Mouse (Mus musculus): Measurements from ENCODE around the gene Snx27. TPM values are rescaled to one million over a fixed set of nuclear protein-coding genes. Genes with fewer than 3 reads are reported as not detected.
A peak's percentile ranks its signal among the peaks of the same experiment; 100 is the strongest.

Gene Snx27
- polyA plus RNA-seq, 1 experiment: 13.9 TPM

DNA sequence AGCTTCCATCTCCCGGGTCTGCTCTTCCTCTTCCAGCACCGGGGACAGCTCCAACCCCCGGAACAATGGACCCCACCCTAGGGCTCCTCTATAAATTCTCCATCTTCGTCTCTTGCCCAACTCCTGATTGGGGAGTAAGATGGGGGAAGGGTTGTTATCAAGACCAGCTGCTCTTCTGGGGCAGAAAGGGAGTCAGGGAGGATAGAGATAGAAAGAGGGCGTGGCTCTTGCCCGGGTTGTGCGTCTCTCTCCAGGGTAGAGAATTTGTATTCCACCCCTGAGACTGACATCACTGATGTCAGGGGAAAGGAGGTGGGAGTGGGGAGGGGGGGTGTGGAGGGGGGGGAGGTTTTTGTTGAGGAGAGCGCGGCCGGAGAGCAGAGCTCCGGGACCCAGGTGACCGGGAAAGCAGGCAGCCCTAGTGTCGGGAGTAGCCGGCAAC, 104.5 kb downstream of the Snx27 start, which contains the start of gene Celf3:
Celf3 (plus strand) TSS at position 315 of the 442 bp plus-strand sequence.
- 7% methylated on average over 14 of the region's 14 CpGs for WGBS
- no peak within 1 kb of the TSS for H3K4me3 ChIP-seq (ENCODE audit: control insufficient read depth, insufficient read depth, low read length)
- H3K27me3 ChIP-seq (ENCODE audit: control insufficient read depth, insufficient read depth, low read length): peaks cover 11% of the 10 kb centered on the region; the same call in 1 of the 2 replicates
- no peak for DNase-seq
- no peaks in the 10 kb centered on the region for H3K36me3 ChIP-seq (ENCODE audit: control insufficient read depth, insufficient read depth, low read length)
- no peak for TF ChIP-seq POLR2A (IDR thresholded peaks at IDR 0.05; ENCODE audit: control insufficient read depth, extremely low read depth, insufficient read depth, low read length, poor library complexity)
- TF ChIP-seq CTCF (IDR thresholded peaks at IDR 0.05; ENCODE audit: borderline replicate concordance, control insufficient read depth, extremely low read depth, insufficient read depth, low read length, poor library complexity): no peak
- H3K27ac ChIP-seq (ENCODE audit: control insufficient read depth, insufficient read depth, low read length): no peak within 1 kb of the TSS
- H3K4me1 ChIP-seq (replicated peaks; ENCODE audit: control insufficient read depth, insufficient read depth, low read length): no peaks in the 10 kb centered on the region

DNA sequence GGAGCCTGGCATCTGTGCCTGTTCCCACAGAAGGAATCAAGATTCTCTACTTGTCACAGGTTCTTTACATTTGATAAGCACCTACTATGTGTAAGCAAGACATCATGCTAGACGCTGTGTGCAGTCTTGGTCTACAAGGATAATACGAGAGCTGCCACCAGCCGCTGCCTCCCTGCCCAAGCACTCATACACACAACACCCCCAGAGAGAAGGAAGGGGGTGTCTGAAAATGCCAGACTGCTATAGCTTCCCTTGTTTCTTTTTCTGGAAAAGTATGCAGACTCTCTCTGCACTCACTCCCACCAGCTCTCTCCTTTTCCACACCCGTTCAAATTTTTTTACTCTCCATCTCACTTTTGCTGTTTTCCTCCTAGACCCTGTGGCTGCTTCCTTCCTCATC, 105.1 kb downstream of the Snx27 start:
- TF ChIP-seq CTCF (IDR thresholded peaks at IDR 0.05; ENCODE audit: borderline replicate concordance, control insufficient read depth, extremely low read depth, insufficient read depth, low read length, poor library complexity) (no peak), POLR2A (IDR thresholded peaks at IDR 0.05; ENCODE audit: control insufficient read depth, extremely low read depth, insufficient read depth, low read length, poor library complexity) (no peak)
- Histone ChIP-seq H3K4me3 (ENCODE audit: control insufficient read depth, insufficient read depth, low read length) (no peak overlapping the region), H3K36me3 (ENCODE audit: control insufficient read depth, insufficient read depth, low read length) (no peaks in the 10 kb centered on the region), H3K27me3 (ENCODE audit: control insufficient read depth, insufficient read depth, low read length) (peaks cover 11% of the 10 kb centered on the region; the same call in 1 of the 2 replicates), H3K27ac (ENCODE audit: control insufficient read depth, insufficient read depth, low read length) (no peak overlapping the region), H3K4me1 (replicated peaks; ENCODE audit: control insufficient read depth, insufficient read depth, low read length) (no peaks in the 10 kb centered on the region)
- 67% methylated on average over 4 of the region's 4 CpGs for WGBS
- no peak for DNase-seq

DNA sequence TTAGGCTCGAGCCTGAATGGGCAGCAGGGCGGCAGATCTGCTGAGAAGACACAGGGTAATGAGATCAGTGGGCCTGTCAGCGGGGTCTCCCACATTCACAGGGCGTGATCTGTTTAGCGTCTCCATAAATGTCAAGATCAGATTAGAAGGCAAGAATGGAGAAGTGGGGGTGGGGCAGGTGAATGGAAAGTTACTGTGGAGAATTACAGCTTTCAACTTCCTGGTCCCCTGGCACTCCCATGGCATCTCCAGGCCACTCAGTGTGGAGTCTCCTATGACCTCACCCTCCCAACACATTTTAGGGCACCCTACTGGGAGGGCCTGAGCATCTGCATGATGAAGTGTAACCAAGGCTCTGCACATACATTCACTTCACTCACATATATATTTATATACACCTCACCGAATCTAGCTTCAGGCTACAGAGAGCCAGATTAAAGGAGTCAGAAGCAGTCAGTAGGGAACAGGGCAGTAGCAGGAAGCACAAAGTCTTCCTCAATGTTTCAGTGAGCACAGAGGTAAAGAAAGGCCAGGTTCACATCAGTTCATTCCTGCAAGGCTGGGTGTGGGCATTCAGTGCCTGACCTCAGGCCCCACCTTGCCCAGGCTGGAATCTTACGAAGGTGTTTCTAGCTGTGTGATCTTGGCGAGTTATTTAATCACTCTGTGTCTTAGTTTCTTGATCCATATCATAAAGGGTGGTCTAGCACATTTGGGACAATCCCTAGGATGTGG, 106.0 kb downstream of the Snx27 start:
- Histone ChIP-seq H3K36me3 (ENCODE audit: control insufficient read depth, insufficient read depth, low read length) (no peaks in the 10 kb centered on the region), H3K4me1 (replicated peaks; ENCODE audit: control insufficient read depth, insufficient read depth, low read length) (no peaks in the 10 kb centered on the region), H3K4me3 (ENCODE audit: control insufficient read depth, insufficient read depth, low read length) (no peak overlapping the region), H3K27me3 (ENCODE audit: control insufficient read depth, insufficient read depth, low read length) (peaks cover 11% of the 10 kb centered on the region; the same call in 1 of the 2 replicates), H3K27ac (ENCODE audit: control insufficient read depth, insufficient read depth, low read length) (no peak overlapping the region)
- 65% methylated on average over 8 of the region's 8 CpGs for WGBS
- no peak for TF ChIP-seq CTCF (IDR thresholded peaks at IDR 0.05; ENCODE audit: borderline replicate concordance, control insufficient read depth, extremely low read depth, insufficient read depth, low read length, poor library complexity)
- TF ChIP-seq POLR2A (IDR thresholded peaks at IDR 0.05; ENCODE audit: control insufficient read depth, extremely low read depth, insufficient read depth, low read length, poor library complexity): no peak
- no peak for DNase-seq

DNA sequence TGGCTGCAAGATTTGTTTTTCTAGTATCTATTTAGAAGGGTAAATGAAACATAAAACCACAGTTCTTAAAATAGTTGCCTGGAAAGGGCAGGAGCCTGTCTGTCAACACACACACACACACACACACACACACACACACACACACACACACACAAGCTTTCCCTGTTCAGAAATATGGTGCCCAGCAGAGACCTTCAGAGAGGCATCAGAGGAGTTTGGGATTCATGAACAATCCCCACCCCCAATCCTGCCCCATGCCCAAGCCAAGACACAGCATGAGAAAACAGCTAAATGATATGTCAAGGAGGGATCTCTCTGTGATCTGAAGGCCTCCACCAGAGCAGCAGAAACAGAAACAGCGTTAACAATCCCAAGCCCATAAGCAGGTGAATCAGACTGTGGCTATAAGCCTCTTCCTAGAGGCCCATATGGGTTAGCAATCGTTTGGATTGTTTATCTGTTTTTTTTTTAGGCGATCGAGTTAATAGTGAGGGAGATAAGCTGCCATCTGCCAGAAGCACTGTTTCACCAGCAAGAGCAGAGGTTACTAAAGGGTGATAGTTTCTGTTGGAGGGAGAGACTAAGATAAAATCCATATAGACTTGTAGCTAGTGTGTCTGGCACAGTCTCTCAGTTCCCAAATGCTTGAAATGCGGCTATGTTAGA, 108.8 kb downstream of the Snx27 start:
- H3K27me3 ChIP-seq (ENCODE audit: control insufficient read depth, insufficient read depth, low read length): peaks cover 5% of the 10 kb centered on the region; the same call in 1 of the 2 replicates

DNA sequence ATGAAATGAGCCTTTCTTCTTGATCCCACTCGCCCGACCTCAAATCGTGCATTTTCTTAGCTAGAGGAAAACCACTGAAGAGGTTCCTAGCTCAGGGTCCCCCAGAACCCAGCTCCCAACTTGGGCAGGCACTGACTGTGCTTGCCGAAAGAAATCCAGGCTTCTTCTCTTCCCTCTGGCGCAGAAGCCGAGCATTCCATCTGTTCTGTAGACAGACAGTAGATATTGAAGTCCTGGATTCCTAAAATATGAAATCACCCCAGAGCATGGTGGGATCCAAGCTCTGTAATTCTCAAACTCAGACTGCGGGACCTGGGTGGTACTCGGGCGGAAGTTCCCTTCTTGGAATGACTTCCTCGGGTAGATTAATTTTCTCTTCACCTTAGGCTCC, 109.4 kb downstream of the Snx27 start:
- H3K4me3 ChIP-seq (ENCODE audit: control insufficient read depth, insufficient read depth, low read length): no peak overlapping the region
- no peak for DNase-seq
- H3K36me3 ChIP-seq (ENCODE audit: control insufficient read depth, insufficient read depth, low read length): no peaks in the 10 kb centered on the region
- WGBS: 72% methylated on average over 10 of the region's 10 CpGs
- TF ChIP-seq CTCF (IDR thresholded peaks at IDR 0.05; ENCODE audit: borderline replicate concordance, control insufficient read depth, extremely low read depth, insufficient read depth, low read length, poor library complexity) (no peak), POLR2A (IDR thresholded peaks at IDR 0.05; ENCODE audit: control insufficient read depth, extremely low read depth, insufficient read depth, low read length, poor library complexity) (no peak)
- H3K27me3 ChIP-seq (ENCODE audit: control insufficient read depth, insufficient read depth, low read length): no peaks in the 10 kb centered on the region; the same call in 1 of the 2 replicates
- H3K4me1 ChIP-seq (replicated peaks; ENCODE audit: control insufficient read depth, insufficient read depth, low read length): no peaks in the 10 kb centered on the region
- peak overlapping the region; percentile 31; the same call in 1 of the 2 replicates for H3K27ac ChIP-seq (ENCODE audit: control insufficient read depth, insufficient read depth, low read length)

More for the DNA sequence above, 108.8 kb downstream of the Snx27 start:
- Histone ChIP-seq H3K36me3 (ENCODE audit: control insufficient read depth, insufficient read depth, low read length) (no peaks in the 10 kb centered on the region), H3K27ac (ENCODE audit: control insufficient read depth, insufficient read depth, low read length) (no peak overlapping the region), H3K4me1 (replicated peaks; ENCODE audit: control insufficient read depth, insufficient read depth, low read length) (no peaks in the 10 kb centered on the region), H3K4me3 (ENCODE audit: control insufficient read depth, insufficient read depth, low read length) (no peak overlapping the region)
- DNase-seq: no peak
- WGBS: 78% methylated on average over 5 of the region's 5 CpGs
- no peak for TF ChIP-seq POLR2A (IDR thresholded peaks at IDR 0.05; ENCODE audit: control insufficient read depth, extremely low read depth, insufficient read depth, low read length, poor library complexity)
- TF ChIP-seq CTCF (IDR thresholded peaks at IDR 0.05; ENCODE audit: borderline replicate concordance, control insufficient read depth, extremely low read depth, insufficient read depth, low read length, poor library complexity): no peak

DNA sequence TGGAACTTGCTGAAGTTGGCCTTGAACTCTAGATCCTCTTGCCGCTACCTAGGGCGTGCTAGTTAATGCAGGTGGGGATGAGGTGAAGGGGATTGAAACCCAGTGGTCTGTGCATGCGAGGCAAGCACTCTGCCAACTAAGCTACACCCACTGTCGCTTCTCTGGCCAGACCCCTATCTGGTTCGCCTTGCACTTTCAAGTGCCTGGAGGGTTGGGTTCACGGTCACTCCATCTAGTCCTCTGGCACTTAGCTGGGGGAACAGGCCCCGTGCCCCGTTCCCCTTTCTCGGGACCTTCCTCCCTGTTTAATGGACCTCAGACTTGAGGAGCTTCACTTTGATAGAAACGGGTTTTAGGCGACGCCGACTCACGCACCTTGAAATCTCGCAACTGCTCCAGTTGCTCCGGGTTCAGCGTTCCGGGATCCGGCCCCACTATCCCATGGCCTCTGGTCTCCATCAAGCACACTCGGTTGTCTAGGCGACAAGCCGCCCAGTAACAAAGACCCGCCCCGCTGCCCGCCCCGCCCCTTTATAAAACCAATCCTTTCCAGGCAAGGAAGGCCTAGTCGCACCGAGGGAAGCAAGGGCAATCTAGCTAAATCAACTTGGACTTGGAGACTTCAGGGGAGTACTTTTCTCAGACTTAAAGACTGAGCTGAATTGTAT, 109.9 kb downstream of the Snx27 start:
- Histone ChIP-seq H3K36me3 (ENCODE audit: control insufficient read depth, insufficient read depth, low read length) (no peaks in the 10 kb centered on the region), H3K4me3 (ENCODE audit: control insufficient read depth, insufficient read depth, low read length) (no peak overlapping the region), H3K27me3 (ENCODE audit: control insufficient read depth, insufficient read depth, low read length) (no peaks in the 10 kb centered on the region; the same call in 1 of the 2 replicates), H3K27ac (ENCODE audit: control insufficient read depth, insufficient read depth, low read length) (peak overlapping the region; percentile 31; the same call in 1 of the 2 replicates), H3K4me1 (replicated peaks; ENCODE audit: control insufficient read depth, insufficient read depth, low read length) (no peaks in the 10 kb centered on the region)
- TF ChIP-seq POLR2A (IDR thresholded peaks at IDR 0.05; ENCODE audit: control insufficient read depth, extremely low read depth, insufficient read depth, low read length, poor library complexity): no peak
- TF ChIP-seq CTCF (IDR thresholded peaks at IDR 0.05; ENCODE audit: borderline replicate concordance, control insufficient read depth, extremely low read depth, insufficient read depth, low read length, poor library complexity): no peak
- DNase-seq: no peak
- WGBS: 41% methylated on average over 28 of the region's 28 CpGs

Data from thymus, adult 2 months (tissue).